Mouse (Mus musculus) adrenal gland, postnatal 14 days (tissue): Measurements from ENCODE around the gene Lipe. TPM values are rescaled to one million over a fixed set of nuclear protein-coding genes. Genes with fewer than 3 reads are reported as not detected.
"Not testable (repeated sequence)": the region's sequence is repeated elsewhere in the genome, so short reads cannot be mapped to it uniquely, and the experiment has no call there.

Source experiments
- DNase-seq: peaks from one replicate; pipeline ENCODE4 v3.0.0; 2021; ENCODE audit warnings: mixed read lengths
- total RNA-seq: library from RNA; stranded (reverse); gene quantifications from 2 replicates; pipeline ENCODE4 v1.2.3, GENCODE M21; 2021

The Lipe gene
- total RNA-seq, 1 experiment from 2014 or later = 400 TPM

DNA sequence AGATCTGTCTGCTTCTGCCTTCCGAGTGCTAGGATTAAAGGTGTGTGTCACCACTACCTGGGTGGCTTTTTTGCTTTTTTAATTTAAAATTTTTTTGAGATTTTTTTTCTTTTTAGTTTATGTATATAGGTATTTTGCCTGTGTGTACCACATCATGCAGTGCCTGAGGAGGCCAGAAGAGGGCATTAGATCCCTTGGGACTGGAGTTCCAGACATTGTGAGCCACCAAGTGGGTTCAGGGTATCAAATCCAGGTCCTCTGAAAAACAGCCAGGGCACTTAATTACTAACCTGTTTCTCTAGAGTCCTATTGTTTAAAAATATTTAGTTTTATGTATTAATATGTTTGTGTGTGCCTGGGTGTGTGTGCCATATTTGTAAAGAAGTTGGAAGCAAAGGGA, 19.1 kb upstream of the Lipe start:
- DNase-seq = peak; percentile 49

DNA sequence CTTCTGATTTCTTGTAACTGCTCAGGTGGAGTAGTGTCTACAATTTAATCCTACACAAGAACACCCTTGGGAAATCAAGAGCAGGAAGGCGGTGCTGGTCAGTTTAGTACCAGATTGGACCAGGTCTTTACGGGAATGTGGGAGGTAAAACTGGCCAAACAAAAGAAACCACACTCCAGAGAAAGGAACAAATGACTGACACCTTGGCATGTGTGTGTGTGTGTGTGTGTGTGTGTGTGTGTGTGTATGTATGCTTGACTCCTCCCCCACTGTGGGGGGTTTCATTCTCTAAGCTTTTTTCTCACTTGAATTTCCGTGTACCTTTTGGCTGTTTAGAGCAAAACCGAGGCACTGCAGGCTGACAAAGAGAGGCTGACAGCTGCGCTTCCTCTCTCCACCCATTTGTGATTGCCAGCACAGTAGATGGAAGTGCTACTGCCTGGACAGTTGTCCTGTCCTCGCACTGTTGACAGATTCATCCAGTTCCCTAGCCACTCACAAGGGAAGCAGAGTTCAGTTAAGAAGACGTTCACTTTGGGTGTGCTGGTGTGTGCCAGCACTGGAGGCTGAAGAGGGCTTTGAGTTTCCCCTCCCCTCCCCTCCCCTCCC, 14.4 kb upstream of the Lipe start, which contains the start of gene Cxcl17:
Cxcl17 (minus strand) TSS at position 54 of the 609 bp plus-strand sequence.
- peak; percentile 3 for DNase-seq

DNA sequence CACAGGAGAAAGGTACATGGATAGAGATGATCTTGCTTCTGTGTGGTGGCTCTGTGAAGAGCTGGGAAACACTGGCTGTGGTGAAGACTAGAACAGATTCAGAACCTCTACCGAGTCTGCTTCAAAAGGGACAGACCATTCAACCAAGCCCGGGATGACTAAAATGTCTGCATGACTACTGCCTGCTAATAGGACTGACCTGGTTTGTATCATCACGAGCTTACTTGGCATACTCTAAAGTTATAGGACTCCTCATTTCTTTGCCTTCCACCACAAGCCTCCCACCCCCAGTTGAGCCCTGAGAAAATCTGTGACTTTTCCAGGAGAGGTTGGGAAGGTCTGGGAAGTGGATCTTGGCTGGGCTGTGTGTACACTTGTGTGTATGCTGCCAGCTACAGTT, 13.4 kb upstream of the Lipe start:
- DNase-seq = peak; percentile 2

DNA sequence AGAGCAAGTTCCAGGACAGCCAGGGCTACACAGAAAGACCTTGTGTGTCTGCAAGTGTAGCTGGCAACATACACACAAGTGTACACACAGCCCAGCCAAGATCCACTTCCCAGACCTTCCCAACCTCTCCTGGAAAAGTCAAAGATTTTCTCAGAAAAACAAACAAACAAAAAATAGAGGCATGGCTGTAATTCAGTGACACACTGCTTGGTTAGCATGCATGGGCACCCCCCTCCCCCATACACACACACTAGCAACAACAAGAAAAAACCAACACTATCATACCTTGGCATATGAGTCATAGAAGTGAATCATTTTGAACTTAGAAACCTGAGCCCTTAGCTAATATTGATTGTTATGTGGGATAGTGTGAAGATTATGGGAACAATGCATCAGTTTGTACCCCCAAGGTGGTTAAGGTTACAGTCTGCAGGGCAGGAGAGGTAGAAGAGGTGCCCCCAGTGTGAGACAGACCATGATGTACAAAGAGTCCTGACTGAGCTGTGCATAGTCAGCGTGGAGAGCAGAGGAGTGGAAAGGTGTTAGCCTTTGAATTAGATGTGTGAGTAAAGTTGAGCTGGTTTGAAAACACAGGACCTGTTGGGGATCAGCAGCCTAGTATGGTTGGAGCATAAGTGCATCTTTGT, 12.6 kb upstream of the Lipe start:
- no peak for DNase-seq

DNA sequence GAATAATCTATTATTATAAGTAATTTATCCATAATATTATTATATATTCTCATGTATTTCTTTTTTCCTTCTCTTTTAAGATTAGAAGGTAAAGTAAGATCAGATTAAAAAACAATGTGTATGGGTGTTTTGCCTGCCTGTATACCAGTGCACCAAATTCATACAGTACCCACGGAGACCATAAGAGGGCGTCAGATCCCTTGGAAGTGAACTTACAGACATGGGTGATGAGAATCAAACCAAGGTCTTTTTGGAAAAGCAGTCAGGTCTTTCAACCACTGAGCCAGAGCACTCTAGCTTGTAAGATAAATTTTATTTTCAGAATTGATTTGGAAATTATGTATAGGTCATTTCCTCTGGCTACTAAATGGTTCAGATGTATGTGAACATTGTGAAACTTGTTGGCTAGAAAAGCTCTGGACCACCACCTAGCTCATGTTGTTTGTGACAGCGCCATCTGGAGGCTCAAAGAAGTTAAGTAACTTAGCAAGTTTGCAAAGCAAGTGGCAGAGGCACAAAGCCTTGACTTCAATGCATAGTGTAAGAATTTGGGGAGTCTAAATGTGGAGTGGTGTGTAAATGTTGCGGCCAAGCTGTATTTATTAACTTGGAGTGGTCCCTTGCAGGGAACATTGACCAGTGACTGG, 10.7 kb upstream of the Lipe start:
- DNase-seq = peak; percentile 66

DNA sequence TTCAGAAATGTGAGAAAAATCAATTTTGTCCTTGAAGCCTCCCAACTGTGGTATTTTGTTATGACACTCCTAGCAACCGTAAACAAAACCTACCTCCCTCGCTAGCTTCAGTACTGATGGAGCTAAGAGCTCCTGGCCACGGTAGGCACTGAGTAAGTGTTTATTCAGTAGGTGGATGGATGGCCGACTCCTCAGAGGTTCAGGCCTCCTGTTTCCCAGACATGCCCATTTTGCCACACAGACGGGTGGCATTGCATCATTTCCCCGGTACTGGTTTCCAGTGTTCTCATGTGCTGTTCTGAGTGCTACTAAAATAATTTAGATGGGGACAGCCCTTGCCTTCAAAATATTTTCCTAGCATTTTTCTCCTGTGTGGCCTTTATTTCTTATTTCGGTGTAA, 8.0 kb upstream of the Lipe start:
- no peak for DNase-seq

DNA sequence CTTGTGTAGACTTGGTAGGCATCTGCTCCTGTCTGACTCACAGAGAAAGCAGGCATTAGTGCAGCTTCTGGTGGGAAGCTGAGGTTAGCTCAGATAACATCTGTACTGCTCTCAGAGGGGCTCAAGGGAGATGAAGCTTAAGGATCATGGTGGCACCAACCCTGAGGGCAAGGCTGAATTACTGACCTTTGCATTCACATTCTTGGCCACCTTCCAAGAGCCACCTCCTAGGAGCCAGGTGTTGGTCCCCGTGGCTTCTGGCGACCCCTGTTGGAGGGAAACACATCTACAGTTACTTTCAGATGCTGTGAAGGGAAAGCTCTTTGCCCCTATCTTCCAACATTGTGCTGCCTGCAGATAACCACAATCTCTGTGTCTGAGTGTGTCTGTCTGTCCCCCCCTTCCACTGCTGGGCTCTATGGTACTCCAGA, 4.2 kb upstream of the Lipe start:
- DNase-seq = peak; percentile 86

DNA sequence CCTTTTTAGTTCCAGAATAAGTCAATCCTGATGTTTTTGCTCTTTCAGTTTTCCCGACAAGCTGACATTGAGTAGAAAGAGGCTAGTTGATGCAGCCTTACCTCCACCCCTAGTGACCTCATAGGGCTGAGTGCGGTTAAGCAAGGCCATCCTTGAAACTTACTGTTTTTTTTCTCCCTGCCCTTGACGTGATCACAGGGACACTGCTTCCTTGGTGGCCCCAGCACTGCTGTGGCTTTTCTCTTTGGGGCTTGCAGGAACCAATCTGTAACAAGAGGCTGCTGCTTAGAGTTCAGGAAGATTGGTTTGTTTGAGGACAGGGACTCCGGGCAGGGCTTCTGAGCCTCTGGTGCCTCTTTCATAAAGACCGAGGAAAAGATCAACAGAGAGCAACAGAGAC, 3.5 kb upstream of the Lipe start:
- peak; percentile 76 for DNase-seq

DNA sequence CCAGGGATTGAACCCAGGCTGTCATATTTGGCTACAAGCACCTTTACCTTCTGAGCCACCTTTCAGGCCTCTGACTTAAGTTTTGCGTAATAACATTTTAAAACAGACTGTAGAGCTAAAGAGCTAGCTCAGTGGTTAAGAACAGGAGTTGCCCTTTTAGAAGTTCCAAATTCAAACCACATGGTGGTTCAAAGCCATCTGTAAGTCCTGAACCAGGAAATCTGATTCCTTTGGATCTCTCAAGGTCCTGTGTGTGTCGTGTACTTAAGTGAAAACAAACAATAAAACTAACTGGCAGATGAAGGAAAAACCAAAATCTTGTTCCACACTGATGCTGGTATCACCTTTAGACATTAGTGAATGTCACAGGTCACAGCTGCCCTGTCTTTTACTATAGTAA, 3.0 kb upstream of the Lipe start:
- no peak for DNase-seq

DNA sequence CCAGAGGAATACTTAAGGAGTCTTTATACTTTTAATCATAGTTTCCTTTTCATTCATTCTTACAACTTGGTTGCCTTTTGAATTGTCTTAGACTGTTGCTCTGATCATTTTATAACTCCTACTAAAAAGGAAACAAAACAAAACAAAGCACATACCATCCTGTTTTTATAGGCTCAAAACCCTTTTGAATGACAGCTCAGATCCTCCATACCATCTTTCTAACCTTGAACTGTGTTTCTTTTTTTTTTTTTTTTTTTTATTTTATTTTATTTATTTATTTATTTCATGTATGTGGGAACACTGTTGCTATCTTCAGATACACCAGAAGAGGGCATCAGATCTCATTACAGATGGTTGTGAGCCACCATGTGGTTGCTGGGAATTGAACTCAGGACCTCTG, 518 bp upstream of the Lipe start:
- DNase-seq = not testable (repeated sequence)

DNA sequence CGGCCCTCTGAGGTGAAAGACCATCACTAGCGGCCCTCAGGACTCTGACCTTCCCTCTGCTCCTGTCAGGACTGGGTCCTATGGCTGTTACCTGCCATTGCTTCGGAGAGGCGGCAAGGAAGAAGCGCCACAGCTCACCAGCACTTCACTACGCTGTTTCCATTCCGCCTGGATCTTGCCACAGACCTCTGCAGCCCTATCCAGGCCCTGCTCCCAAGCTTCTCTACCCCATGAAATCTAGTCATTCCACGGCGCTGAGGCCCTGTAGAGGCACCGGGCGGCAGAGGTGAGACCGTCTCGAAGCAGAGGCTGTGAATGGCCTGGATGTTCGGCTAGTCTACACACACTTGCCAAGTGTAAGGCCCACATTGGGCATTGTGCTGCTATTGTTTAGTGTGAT, 1.9 kb downstream of the Lipe start:
- DNase-seq = no peak

DNA sequence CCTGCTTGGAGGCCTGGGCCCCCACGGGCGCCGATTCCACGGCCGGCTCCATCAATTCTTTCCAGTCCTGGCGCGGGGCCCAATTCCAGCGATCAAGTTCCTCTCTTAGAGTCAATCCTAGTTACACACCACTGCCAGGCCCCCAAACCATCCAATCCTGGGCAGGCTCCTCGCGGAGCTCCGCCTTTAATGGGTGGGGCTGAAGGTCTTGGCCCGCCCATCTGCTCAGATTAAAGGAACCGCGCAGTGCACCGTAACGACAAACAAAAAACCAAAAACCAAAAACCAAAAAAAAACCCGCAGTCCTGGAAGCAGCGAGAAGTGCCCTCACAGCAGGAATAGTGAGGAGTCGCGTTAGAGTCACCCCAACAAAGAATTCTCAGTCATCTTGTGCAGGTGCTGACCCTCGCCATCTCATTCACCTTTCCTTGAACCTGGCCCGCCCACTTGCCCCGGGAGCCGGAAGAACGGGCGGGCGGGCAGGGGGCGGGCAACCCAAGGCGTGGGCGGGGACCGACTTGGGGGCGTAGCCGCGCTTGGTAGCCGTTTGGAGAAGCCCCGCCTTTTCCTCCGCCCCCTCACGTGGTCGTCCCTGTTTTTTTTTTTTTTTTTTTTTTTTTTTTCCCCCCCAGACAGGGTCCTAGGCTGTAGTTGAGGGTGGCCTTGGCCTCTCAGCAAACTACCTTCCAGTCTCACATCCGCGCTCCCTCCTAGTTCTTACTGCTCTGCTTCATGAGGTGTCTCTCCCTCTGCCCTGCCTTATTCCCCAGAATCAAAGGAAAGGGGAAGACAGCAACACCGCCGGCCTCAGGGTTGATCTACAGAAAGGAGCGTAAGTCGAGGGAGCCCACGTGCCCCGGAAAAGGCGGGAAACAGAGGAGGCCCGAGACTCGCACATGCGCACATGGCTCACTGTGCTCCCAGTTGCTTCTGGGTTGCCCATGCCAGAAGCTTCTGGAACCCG, 2.7 kb downstream of the Lipe start:
- DNase-seq = peak; percentile 98

DNA sequence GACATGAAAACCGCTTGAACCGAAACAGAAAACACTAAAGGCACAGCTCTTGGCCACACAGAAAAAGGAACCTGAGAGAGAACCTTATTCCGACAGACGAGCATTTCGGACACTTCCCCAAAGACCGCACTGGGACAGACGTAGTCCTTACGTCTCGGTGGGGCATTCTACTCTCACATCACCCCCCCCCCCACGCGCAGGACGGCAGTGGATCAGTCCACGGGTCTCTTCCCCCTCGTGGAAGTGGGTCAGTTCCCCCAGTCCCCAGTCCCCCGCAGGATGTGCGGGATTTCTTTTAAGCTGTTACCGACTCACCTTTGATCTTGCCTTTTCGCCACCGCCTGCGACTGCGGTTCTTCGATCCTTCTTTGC, 3.3 kb downstream of the Lipe start:
- no peak for DNase-seq

DNA sequence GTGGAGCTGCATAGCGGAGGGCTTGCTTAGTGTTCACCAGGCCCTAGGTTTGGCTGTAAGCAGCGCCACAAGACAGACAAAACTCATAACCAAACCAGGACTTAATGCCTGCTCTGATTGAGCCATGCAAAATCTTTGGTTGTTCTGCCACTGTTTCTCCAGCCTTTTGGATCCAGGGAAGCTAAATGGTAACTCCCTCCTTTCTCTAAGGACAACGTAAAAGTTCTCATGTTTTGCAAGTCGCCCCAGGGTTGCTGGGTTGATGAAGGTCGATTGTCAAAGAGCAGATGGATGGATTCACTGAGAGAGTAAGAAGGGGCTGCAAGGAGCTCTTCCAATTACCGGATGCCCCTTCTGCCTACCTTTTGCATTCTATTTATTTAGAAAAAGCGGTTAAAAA, 3.8 kb downstream of the Lipe start:
- peak; percentile 61 for DNase-seq

DNA sequence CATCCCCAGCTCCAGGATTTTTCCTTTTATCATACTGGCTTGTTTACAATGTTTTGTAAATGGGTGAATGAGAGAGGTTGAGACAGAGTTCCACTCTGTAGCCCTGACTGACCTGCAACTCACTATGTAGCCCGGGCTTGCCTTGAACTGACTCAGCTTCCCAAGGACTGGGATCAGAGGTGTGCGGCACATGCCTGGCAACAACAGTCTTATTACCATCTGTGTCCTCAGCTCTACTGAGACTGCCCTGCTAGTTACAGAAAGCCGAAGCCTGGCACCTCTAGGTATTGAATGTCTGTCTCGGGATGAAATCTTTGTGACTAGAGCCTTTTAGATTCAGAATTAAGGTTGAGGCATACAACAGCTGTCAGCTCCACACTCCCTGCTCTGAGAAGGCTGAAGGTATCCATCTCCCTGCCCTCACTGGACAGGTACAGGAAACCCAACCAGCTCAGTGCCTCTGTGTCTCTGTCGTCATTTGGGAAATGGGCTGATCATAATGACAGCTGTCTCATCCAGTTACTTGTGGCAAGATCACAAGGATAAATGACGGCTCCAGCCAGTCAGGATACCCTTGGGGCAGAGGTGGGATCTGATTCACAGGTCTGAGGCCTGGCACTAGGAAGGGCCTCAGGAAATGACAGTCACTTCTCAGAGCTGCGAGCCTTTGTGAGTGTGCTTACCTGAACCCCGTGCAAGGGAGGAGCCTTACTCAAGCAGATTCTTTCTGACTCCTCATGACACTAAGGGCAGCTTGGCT, 4.9 kb downstream of the Lipe start:
- DNase-seq = peak; percentile 72

DNA sequence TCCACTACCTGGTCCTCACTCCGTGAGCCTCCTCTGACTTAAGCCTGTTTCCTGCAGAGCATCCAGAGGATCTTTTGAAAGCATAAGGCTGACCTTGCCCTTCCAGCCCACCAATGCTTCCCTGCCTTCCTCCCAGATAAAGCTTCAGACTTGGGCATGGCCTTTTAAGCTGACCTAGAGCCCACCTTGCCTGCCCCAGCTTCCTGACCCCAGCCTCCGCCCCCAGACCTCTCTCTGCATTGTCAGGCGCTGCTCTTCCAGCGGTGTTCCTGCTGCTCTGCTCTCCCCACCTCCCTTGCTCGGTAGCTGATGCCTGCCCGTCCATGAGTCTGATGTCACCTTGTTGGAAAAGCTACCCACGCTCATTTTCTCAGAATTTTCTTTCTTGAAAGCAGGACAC, 5.7 kb downstream of the Lipe start:
- no peak for DNase-seq

DNA sequence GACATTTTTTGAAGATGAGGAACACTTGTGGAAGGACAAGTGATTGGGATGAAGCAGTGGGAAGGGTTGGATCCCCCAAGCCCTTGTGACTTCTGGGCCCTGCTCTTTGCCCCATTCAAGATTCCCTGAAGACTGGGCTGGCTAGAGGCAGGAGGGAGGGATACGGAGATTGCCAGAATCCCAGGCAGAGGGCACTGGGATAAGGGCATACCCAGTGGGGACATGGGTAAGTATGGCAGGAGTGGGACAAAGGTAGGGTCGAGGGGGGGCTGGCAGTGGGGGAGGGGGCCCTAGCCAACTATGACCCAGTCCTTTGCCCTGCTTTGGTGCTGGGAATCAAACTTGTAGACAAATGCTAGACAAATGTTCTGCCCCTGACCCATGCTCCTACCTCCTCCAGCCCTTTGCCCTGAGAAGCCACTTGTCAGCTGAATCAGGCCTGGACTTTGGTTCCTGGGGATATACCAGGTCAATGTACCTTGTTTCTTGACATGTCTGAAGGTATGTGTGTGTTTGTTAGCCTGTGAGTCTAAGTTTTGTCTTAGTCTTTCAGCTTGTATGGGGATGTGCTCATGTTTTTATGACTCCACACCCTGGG, 6.6 kb downstream of the Lipe start:
- DNase-seq = peak; percentile 67

DNA sequence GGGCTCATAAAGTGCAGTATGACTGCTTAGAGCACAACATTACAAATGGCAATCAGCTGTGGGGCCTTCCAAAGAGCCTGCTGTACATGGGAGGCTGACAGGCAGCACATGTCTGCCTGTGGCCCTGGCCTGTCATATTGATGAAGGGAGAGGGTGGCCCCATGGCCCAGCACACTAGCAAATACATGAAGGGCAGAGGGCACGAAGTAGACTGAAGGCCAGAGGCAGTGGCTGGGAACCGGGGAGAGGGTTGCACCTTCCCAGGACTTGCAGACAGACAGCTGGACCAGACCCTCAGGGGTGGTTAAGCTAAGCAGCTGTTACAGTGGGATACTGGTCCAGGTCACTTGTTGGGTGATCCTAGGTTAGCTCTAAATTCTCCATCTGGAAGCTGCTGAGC, 7.5 kb downstream of the Lipe start:
- peak; percentile 81 for DNase-seq

DNA sequence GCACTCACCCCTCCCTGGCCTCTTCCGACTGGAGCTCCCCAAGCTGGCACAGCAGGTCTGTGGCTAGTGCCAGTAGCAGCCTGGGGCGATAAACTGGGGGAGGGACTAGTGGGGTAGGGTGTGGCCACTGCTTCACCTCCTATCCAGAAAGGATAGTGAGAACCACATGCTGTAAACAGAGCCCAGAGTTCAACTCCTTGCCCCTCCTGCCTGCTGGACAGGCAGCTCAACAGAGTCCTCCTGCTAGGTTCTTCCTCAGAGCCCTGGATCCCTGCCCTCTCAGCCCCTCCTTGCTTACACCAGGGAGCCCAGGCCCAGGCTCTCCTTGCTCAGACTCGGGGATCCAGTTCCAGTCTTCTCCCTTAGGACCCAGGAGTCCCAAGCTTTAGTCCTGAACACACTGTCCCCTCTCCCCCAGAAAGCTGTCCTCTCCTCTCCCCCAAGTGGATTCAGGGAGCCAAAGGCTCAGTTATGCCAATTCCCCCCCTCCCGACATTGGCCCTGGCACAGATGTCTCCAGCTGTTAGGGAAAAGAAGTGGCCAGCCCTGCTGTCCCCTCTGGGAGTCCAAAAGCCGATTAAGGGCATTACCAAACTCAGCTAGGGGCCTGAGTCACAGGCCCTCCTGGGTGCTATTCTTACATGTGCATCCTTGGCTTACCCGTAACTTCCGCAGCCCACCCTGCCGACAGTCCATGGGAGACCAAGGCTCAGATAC, 8.3 kb downstream of the Lipe start:
- DNase-seq = peak; percentile 87

DNA sequence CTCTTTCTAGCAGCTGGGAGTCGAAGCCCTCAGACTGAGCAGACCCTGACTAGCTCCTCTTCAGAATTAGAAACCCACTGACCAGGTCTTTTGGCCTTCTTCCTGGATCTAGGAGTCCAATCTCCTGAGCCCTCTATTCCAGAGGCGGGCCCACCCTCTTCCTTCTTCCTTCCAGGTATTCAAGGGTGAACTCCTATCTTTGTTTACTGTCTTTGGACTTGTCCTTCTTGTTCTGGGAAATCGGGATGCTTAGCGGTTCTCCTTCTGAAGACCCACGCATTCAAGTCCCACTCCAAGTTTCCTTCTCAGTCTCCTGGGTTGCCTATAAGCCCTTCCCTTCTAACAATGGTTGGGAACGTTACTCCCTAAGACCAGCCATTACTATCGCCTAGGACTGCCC, 9.6 kb downstream of the Lipe start:
- DNase-seq = no peak
